Mouse (Mus musculus): ENCODE measurements around the gene Olfr18. TPM values are rescaled to one million over a fixed set of nuclear protein-coding genes. Genes with fewer than 3 reads are reported as not detected.
"Not testable (repeated sequence)": the region's sequence is repeated elsewhere in the genome, so short reads cannot be mapped to it uniquely, and the experiment has no call there.

Gene Olfr18
- 0.04 TPM in 1 of 2 replicates, not detected in the other for polyA plus RNA-seq (2015; fragmentation: Nextera tagmentation; extraction: Ambion mirVana)

GRCm38 (mm10) chr9:20335994-20336393 is at the start of gene Olfr18:
Gene Olfr18, minus strand, starts transcription at chr9:20336094.
- DNase-seq (ENCODE audit: low spot score): no peak

GRCm38 (mm10) chr9:20385343-20385703 is 49.4 kb upstream of the Olfr18 start:
- DNase-seq (ENCODE audit: low spot score): no peak

GRCm38 (mm10) chr9:20384532-20385342 is 48.8 kb upstream of the Olfr18 start, which contains the start of gene Zfp560:
Gene Zfp560, minus strand, starts transcription at chr9:20385177.
- DNase-seq (ENCODE audit: low spot score): peak; percentile 95

- no peak for DNase-seq (ENCODE audit: low spot score)
These were observed 47.8 kb upstream of the Olfr18 start for GRCm38 (mm10) chr9:20383659-20384058.

DNA sequence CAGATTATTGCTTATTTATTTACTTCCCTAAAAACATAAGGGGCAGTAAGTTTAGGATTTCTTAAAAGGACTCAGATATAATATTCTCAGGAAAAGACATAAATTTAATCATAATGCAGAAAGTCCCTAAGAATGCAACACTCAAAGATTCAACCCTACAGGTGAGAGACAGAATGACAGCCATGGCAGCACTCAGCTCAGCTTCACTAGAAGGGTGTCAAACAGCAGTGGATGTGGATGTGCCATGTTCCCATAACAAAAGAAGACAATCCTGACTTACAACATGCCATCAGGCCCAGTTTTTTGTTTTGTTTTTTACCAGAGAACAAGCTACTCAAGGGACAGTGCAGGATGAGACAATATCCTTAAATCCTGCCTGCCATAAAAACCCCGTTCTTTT is 38.8 kb upstream of the Olfr18 start:
- no peak for DNase-seq (ENCODE audit: low spot score)

- no peak for DNase-seq (ENCODE audit: low spot score)
These were observed 31.4 kb upstream of the Olfr18 start for GRCm38 (mm10) chr9:20367311-20367710.

DNA sequence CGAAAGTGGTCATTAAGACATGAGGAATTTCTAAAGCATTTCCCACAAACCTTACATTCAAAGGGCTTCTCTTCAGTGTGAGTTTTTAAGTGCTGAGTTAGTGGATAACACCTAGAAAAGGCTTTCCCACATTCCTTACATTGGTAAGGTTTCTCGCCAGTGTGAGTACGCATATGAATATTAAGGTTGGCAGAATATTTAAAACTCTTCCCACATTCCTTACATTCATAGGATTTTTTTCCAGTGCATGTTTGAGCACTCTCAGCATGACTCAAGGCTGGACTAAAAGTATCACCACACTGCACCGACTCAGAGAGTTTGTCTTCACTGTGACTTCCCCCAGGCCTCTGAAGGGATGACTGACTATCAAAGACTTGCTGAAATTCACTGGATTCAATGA is 12.6 kb upstream of the Olfr18 start:
- no peak for DNase-seq (ENCODE audit: low spot score)

DNA sequence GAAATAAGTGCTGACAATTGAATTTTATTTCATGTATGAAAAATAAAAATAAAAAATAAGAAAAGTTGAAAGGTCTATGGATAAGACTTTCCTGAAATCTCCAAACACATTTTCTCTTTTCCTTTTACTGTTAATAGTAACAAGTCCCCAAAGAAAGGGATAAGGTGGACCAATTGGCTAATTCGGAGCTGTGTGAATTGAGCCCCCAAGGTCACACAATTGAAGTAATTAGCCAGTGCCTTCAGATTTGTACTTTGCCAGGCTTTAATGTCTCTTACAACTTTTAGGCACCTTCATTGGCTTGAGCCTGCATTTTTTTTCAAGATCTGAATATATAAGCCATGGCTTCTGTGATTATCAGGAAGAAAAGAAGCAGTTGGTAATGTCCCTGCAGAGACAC is 37.7 kb downstream of the Olfr18 start, which contains the start of gene Olfr873:
Olfr873 (plus strand) TSS at position 301 of the 400 bp plus-strand sequence.
- DNase-seq (ENCODE audit: low spot score): no peak

GRCm38 (mm10) chr9:20295562-20295961 is 40.3 kb downstream of the Olfr18 start:
- DNase-seq (ENCODE audit: low spot score): not testable (repeated sequence)

DNA sequence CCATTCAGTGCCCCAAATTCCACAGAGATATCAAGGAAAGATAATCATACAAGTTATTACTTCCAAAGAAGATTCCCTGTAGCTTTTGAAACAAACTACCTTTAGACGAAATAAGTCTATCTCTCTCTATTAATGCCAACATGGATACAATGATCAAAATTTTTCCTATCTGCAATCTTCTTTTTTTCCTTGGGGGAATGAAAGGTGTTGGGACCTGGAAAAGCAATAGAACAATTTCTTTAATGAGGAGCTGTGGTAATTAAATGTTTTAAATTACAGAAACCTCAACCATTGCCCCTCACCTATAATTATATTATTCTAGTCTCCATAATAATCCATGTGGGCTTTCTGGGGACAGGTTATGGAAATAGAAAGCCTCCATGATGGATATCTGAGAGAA is 53.8 kb downstream of the Olfr18 start, which contains the start of gene Olfr39:
Olfr39 (plus strand) TSS at position 301 of the 400 bp plus-strand sequence.
- DNase-seq (ENCODE audit: low spot score): no peak

Other genes starting within 250 kb of the Olfr18 start
- gene Olfr868, start 237.5 kb downstream of the Olfr18 start, polyA plus RNA-seq (2015; fragmentation: Nextera tagmentation; extraction: Ambion mirVana): not detected in 2 replicates
- gene Olfr869, start 207.1 kb downstream of the Olfr18 start, polyA plus RNA-seq (2015; fragmentation: Nextera tagmentation; extraction: Ambion mirVana): not detected in 2 replicates
- not detected in 2 replicates for gene Olfr870, start 162.0 kb downstream of the Olfr18 start, polyA plus RNA-seq (2015; fragmentation: Nextera tagmentation; extraction: Ambion mirVana)
- gene Olfr871, start 123.9 kb downstream of the Olfr18 start, polyA plus RNA-seq (2015; fragmentation: Nextera tagmentation; extraction: Ambion mirVana): not detected in 2 replicates
- gene Olfr872, start 99.0 kb downstream of the Olfr18 start, polyA plus RNA-seq (2015; fragmentation: Nextera tagmentation; extraction: Ambion mirVana): not detected in 2 replicates
- gene Olfr39, start 53.7 kb downstream of the Olfr18 start, polyA plus RNA-seq (2015; fragmentation: Nextera tagmentation; extraction: Ambion mirVana): not detected in 2 replicates
- not detected in 2 replicates for gene Olfr873, start 37.6 kb downstream of the Olfr18 start, polyA plus RNA-seq (2015; fragmentation: Nextera tagmentation; extraction: Ambion mirVana)
- 64.2 and 71.1 TPM in 2 replicates for gene Zfp560, start 49.1 kb upstream of the Olfr18 start, polyA plus RNA-seq (2015; fragmentation: Nextera tagmentation; extraction: Ambion mirVana)
- 15.4 and 16.3 TPM in 2 replicates for gene Zfp26, start 124.1 kb upstream of the Olfr18 start, polyA plus RNA-seq (2015; fragmentation: Nextera tagmentation; extraction: Ambion mirVana)
- 14.7 and 18.1 TPM in 2 replicates for gene Zfp426, start 156.7 kb upstream of the Olfr18 start, polyA plus RNA-seq (2015; fragmentation: Nextera tagmentation; extraction: Ambion mirVana)
- gene Zfp266, start 185.3 kb upstream of the Olfr18 start, polyA plus RNA-seq (2015; fragmentation: Nextera tagmentation; extraction: Ambion mirVana): 52.5 and 69.8 TPM in 2 replicates
- gene Zfp846, start 245.2 kb upstream of the Olfr18 start, polyA plus RNA-seq (2015; fragmentation: Nextera tagmentation; extraction: Ambion mirVana): 16.4 and 22.9 TPM in 2 replicates